Mouse (Mus musculus) embryonic fibroblast, embryonic 13.5 days (primary cell): ENCODE measurements around the gene Gm17606.

Source experiments
- CTCF ChIP-seq: IDR thresholded peaks from 2 replicates; pipeline ENCODE4 v1.5.1; 2011; ENCODE audit warnings: mild to moderate bottlenecking, control low read depth, low read length, moderate library complexity, borderline replicate concordance; ENCODE audit not compliant: insufficient read depth
- POLR2A ChIP-seq: IDR thresholded peaks from 2 replicates; pipeline ENCODE4 v1.6.1; 2011; ENCODE audit warnings: low read depth, mild to moderate bottlenecking, control low read depth, low read length, moderate library complexity

DNA sequence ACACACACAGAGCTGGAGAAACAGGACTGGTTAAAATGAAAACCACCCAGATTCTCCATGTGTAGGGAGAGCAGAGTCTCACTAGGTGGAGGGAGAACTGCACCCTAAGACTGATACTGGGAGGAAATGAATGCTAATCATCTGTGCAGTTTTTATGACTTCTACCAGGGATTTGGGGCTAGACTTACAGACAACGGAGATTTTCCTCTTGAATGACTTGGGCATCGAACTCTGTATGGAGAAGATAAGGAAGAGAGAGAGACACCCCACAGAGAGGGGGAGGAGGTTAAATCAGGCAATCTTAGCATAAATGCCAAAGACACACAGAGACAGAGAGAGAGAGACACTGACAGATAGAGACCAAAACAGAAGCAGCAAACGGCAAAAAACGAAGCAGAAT is 7.1 kb downstream of the Gm17606 start:
- TF ChIP-seq POLR2A: no peak
- TF ChIP-seq CTCF: no peak
